Mouse (Mus musculus): ENCODE measurements at regions not wholly inside any gene's neighbourhood (a gene's known extent, or its start where the extent isn't known, plus 50 kb on each side); places are given as distances from the start of the nearest gene placed in this dataset.

DNA sequence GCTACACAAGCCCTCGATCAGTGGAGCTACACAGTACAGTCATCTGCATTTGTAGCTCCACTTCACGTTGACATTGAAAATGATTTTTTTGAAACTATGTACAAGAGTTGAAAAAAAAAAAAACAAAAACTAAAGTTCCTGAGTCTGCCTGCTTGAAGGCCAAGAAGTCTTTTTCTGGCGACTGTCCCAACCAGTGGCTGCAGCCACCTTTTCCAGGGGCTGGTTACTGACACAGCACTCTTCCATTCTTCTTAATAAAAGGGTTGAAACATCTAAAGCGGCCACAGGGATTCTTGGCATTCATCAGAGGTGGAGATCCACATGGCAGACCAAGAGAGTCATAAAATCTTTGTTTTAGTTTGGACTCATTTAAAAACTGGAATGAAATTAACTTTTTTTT, 87.0 kb upstream of the Ptch1 start:
- Histone ChIP-seq H3K36me3 (no peaks in the 10 kb centered on the region), H3K9ac (no peak overlapping the region), H3K27ac (replicated peaks) (no peak overlapping the region), H3K4me2 (no peak overlapping the region), H3K27me3 (no peaks in the 10 kb centered on the region), H3K4me1 (replicated peaks) (0 out of 2 replicates have a peak, but pooled peaks cover 2% of the 10 kb centered on the region), H3K9me3 (no peaks in the 10 kb centered on the region), H3K4me3 (no peak overlapping the region)
- no peak for ATAC-seq (ENCODE audit: low read depth)
- 81% methylated on average over 4 of the region's 4 CpGs for WGBS

DNA sequence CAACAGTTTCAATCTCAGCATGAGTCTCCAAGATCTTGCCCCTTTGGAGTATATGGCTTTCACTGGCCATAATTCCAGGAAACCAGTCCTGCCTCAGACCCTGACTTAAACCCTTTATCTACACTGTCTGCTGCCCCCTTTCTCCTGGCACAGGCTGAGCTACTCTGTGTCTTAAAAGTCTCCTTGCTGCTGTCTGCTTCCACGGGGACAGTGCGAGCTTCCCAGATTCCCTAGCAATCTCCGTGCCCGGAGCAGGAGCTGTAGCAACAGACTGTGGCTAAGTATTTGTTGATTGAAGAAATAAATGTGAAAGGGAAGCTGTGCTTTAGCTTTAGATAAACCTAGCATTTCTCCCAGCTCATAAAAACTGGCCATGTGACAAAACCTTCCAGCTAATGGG, 95.2 kb upstream of the Ptch1 start:
- H3K9ac ChIP-seq = no peak overlapping the region
- no peak overlapping the region for H3K4me3 ChIP-seq
- no peak for ATAC-seq (ENCODE audit: low read depth)

DNA sequence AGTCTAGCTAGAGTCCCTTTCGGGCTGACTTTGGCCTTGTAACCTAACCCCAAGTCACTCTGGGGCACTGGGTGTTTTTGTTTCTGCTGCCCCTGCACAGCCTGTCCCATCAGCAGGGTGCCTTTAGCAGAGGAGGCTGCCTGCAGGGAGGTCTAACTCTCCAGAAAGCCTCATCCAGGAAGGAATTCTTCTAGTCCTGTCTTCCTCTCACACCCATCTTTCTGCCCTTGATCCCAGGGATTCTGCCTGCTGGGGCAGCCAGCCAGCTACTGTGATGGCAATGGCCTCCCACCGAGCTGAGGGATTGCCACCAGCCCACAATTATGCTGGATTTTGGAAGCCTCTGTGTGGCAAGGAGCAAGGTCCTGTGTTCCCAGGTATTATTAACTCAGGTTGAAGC, 95.6 kb upstream of the Ptch1 start:
- no peak overlapping the region for H3K27ac ChIP-seq (replicated peaks)

More for the DNA sequence above, 95.2 kb upstream of the Ptch1 start:
- H3K36me3 ChIP-seq = no peaks in the 10 kb centered on the region
- H3K27ac ChIP-seq (replicated peaks) = no peak overlapping the region
- no peaks in the 10 kb centered on the region for H3K9me3 ChIP-seq
- WGBS = 23% methylated on average over 4 of the region's 4 CpGs
- no peak overlapping the region for H3K4me2 ChIP-seq
- H3K4me1 ChIP-seq (replicated peaks) = peaks cover 14% of the 10 kb centered on the region
- peaks cover 3% of the 10 kb centered on the region; the same call in 1 of the 2 replicates for H3K27me3 ChIP-seq

DNA sequence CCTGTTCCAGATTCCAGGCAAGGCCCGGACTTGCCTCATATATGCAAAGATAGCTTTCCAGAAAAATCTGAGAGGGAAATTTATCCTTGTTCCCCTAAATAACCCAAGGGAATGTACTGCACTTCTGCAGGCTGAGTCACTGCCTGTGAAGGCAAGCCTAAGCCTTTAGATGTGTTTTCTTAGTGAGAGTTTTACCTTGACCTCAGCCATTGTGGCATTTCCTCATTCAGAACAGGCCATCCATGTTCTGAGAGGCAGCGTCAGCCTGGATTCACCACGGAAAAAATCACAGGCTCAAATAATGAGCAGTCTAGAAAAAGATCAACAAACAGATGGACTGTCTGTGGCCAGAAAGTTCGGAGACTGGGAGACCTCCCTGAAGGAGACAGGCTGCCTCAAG, 99.0 kb upstream of the Ptch1 start:
- H3K27ac ChIP-seq (replicated peaks) = no peak overlapping the region
- no peak overlapping the region for H3K4me2 ChIP-seq
- H3K9me3 ChIP-seq = no peaks in the 10 kb centered on the region
- 62% methylated on average over 4 of the region's 4 CpGs for WGBS
- H3K4me3 ChIP-seq = no peak overlapping the region
- no peak for ATAC-seq (ENCODE audit: low read depth)
- H3K27me3 ChIP-seq = no peaks in the 10 kb centered on the region
- H3K4me1 ChIP-seq (replicated peaks) = peaks cover 11% of the 10 kb centered on the region
- no peaks in the 10 kb centered on the region for H3K36me3 ChIP-seq
- no peak overlapping the region for H3K9ac ChIP-seq

More for the DNA sequence above, 95.6 kb upstream of the Ptch1 start:
- Histone ChIP-seq H3K9me3 (no peaks in the 10 kb centered on the region), H3K27me3 (peaks cover 3% of the 10 kb centered on the region; the same call in 1 of the 2 replicates), H3K4me2 (no peak overlapping the region), H3K9ac (no peak overlapping the region), H3K4me1 (replicated peaks) (peaks cover 14% of the 10 kb centered on the region), H3K4me3 (no peak overlapping the region), H3K36me3 (no peaks in the 10 kb centered on the region)
- WGBS = 7% methylated on average over 2 of the region's 2 CpGs
- no peak for ATAC-seq (ENCODE audit: low read depth)

DNA sequence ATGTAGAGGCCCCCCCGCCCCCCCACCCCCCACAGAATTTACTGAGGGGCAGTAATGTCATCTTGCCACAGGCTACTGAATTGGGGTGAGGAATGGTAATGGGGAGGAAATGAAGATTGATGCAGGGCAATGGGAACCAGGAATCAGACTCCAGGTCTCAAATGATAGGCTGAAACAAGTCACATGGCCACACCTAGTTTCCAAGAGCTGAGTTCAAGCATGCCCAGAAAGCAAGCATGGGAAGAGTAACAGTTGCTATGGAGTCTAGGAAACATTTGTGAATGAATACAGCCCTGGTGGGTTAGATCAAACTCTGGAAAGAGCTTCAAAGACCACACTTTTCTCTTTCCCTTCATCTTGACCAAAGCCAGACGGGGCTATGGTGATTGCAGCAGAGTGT, 104.3 kb upstream of the Ptch1 start:
- no peak overlapping the region for H3K27ac ChIP-seq (replicated peaks)
- WGBS = 71% methylated on average over 2 of the region's 2 CpGs
- no peak overlapping the region for H3K9ac ChIP-seq
- no peaks in the 10 kb centered on the region for H3K27me3 ChIP-seq
- no peaks in the 10 kb centered on the region for H3K36me3 ChIP-seq
- no peaks in the 10 kb centered on the region for H3K9me3 ChIP-seq
- ATAC-seq (ENCODE audit: low read depth) = no peak
- H3K4me3 ChIP-seq = no peak overlapping the region
- H3K4me2 ChIP-seq = no peak overlapping the region
- H3K4me1 ChIP-seq (replicated peaks) = no peaks in the 10 kb centered on the region

DNA sequence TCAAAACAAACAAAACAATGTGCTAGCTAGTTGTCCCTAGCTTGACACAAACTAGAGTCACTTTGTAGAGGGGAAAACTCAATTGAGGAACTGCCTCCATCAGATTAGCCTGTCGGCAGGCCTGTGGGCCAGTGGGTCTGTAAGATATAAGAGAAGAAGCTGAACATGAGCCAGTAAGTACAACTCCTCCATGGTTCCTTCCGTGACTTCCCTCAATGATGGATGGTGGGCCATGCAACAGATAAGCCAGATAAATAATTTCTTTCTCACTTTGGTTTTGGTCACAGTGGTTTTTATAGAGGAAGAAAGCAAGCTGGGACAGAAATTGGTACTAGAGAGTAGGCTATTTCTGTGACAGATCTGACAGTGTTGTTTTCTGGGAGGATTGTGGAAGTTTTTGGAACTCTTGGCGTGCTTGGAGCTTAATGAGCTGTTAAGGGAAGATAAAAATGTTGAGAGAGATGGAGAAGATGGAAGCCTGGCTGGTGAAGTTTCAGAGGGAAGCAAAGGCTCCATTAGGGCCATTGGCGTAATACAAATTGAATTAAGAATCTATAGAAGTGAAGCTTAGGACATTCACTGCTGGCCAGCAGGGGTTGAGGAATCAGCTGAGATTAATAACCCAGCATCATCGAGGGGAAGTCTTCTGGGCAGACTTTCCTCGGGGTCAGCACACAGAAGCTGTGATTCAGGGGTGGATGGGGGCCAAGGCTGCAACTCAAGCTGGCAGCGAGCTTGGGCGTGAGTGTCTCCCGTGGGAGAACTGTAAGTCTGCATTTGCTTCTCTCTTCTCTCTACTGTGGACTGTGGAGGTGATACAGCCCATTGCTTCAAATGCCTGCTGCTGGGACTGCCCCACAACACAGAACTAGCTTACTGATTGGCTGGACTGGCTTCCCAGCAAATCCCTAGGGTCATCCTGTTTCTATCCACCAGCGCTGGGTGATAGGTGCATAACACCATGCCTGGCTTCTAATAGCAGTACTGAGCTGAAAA, 105.2 kb upstream of the Ptch1 start:
- ATAC-seq (ENCODE audit: low read depth) = no peak
- H3K27me3 ChIP-seq = no peaks in the 10 kb centered on the region
- H3K27ac ChIP-seq (replicated peaks) = no peak overlapping the region
- no peaks in the 10 kb centered on the region for H3K4me1 ChIP-seq (replicated peaks)
- no peak overlapping the region for H3K9ac ChIP-seq
- no peaks in the 10 kb centered on the region for H3K36me3 ChIP-seq
- H3K4me2 ChIP-seq = no peak overlapping the region
- WGBS = 77% methylated on average over 10 of the region's 10 CpGs
- no peaks in the 10 kb centered on the region for H3K9me3 ChIP-seq
- no peak overlapping the region for H3K4me3 ChIP-seq

DNA sequence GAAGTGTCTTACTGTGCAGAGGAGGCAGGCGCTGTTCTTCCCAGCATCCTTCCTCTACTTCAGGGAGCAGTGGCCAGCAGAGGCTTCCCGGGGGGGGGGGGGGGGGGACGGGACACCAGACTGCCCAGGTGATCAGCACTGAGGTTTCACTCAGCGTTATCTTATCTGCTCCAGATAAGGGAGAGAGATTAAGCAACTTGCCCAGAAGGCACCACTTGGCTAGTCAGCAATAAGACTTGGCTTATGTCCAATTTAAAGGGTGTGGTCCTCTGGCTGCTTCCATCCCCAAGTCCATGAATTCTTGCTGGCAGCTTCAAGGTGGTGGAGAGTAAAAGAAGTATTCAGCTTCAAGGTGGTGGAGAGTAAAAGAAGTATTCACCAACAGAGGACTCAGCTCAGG, 108.9 kb upstream of the Ptch1 start:
- Histone ChIP-seq H3K9ac (no peak overlapping the region), H3K36me3 (no peaks in the 10 kb centered on the region), H3K4me3 (no peak overlapping the region), H3K27ac (replicated peaks) (no peak overlapping the region), H3K9me3 (no peaks in the 10 kb centered on the region), H3K27me3 (no peaks in the 10 kb centered on the region), H3K4me2 (no peak overlapping the region), H3K4me1 (replicated peaks) (no peaks in the 10 kb centered on the region)
- no peak for ATAC-seq (ENCODE audit: low read depth)
- WGBS = 84% methylated on average over 2 of the region's 4 CpGs

DNA sequence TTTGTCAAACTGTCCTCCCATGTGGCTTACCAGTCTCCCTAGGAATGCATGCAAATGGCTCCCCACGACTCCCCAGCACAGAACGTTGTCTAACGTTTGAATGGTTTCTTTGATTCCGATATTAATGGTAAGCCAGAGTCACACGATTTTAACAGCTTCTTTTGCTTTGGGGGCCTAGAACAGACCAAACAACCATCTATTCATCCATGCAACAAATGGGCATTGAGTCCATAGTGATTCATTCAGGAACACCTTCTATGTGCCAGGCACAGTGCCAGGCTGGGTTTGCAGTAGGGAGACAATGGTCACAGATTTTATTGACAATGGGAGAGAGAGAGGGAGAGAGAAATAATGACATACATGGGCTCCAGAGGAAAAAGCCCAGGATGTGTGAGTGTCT, 118.6 kb upstream of the Ptch1 start:
- 46% methylated on average over 5 of the region's 5 CpGs for WGBS
- peak; percentile 53; the same call in 1 of the 2 replicates for ATAC-seq (ENCODE audit: low read depth)

DNA sequence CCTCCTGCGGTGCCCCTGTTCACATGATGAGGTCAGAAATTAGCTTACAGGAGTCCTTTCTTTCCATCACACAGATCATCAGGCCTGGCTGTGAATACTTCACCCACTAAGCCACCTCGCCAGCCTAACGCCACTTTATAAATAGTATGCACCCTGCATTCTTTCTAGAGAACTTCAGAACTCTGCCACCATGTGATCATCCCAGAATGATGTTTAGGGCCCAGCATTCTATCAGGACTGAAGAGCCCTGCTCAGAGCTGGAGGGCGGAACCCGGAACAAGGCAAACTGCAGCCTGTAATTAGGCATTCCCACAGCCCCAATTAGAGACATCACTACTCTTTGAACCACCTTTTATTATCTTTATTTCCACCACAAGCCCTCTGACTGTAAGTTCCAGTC, 120.2 kb upstream of the Ptch1 start:
- H3K4me1 ChIP-seq (replicated peaks) = 0 out of 2 replicates have a peak, but pooled peaks cover 13% of the 10 kb centered on the region
- no peaks in the 10 kb centered on the region for H3K9me3 ChIP-seq
- ATAC-seq (ENCODE audit: low read depth) = no peak
- no peak overlapping the region for H3K27ac ChIP-seq (replicated peaks)
- WGBS = 56% methylated on average over 5 of the region's 5 CpGs
- H3K27me3 ChIP-seq = no peaks in the 10 kb centered on the region
- H3K36me3 ChIP-seq = no peaks in the 10 kb centered on the region
- no peak overlapping the region for H3K4me2 ChIP-seq
- no peak overlapping the region for H3K9ac ChIP-seq
- no peak overlapping the region for H3K4me3 ChIP-seq

More for the DNA sequence above, 118.6 kb upstream of the Ptch1 start:
- Histone ChIP-seq H3K36me3 (no peaks in the 10 kb centered on the region), H3K27me3 (no peaks in the 10 kb centered on the region), H3K4me2 (no peak overlapping the region), H3K9ac (no peak overlapping the region), H3K27ac (replicated peaks) (peak overlapping the region; percentile 43; the same call in 1 of the 2 replicates), H3K9me3 (no peaks in the 10 kb centered on the region), H3K4me1 (replicated peaks) (0 out of 2 replicates have a peak, but pooled peaks cover 13% of the 10 kb centered on the region), H3K4me3 (no peak overlapping the region)

DNA sequence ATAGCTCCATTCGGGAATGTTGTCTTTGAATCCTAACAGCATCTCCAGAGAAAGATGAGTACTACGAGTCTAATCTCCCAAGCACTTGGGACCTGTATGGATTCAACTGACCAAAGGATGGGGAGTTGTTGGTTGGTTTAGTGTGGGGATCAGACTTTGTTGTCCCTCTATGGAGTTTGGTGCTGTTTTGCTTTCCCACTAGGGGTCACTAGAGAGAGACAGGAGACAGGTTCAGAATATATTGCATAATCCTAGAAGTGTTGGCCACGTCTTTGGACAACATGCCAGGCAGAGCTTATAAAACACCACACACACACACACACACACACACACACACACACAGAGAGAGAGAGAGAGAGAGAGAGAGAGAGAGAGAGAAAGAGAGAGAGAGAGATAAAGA, 118.6 kb upstream of the Ercc6l2 start:
- H3K9ac ChIP-seq = no peak overlapping the region
- H3K27ac ChIP-seq (replicated peaks) = no peak overlapping the region
- no peak for ATAC-seq (ENCODE audit: low read depth)
- peaks cover 22% of the 10 kb centered on the region; the same call in 1 of the 2 replicates for H3K4me1 ChIP-seq (replicated peaks)
- H3K4me3 ChIP-seq = no peak overlapping the region
- H3K4me2 ChIP-seq = no peak overlapping the region
- 64% methylated on average over 3 of the region's 3 CpGs for WGBS
- no peaks in the 10 kb centered on the region for H3K27me3 ChIP-seq
- no peaks in the 10 kb centered on the region for H3K36me3 ChIP-seq
- no peaks in the 10 kb centered on the region for H3K9me3 ChIP-seq

DNA sequence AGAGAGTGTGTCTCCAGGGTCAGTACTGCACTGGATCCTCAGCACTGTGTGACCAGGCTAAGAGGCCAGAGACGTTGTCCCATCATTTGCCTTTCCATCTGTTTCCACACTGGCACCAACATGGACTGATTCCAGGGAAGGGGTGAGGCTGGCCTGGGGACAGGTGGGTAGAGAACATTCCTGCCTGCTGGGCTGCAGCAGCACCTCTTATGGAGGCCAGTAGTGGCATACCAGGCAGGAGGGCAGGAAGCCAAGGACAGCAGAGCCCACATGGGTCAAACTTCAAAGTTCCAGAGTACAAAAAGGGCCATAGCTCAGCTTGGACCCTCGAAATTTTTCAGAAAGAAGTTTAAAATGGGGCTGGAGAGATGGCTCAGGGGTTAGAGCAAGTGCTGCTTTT, 115.4 kb upstream of the Ercc6l2 start:
- ATAC-seq (ENCODE audit: low read depth) = no peak
- no peaks in the 10 kb centered on the region for H3K27me3 ChIP-seq
- H3K9me3 ChIP-seq = no peaks in the 10 kb centered on the region
- H3K36me3 ChIP-seq = no peaks in the 10 kb centered on the region
- WGBS = 75% methylated on average over 2 of the region's 2 CpGs
- no peak overlapping the region for H3K9ac ChIP-seq
- no peak overlapping the region for H3K4me2 ChIP-seq
- H3K4me1 ChIP-seq (replicated peaks) = peaks cover 17% of the 10 kb centered on the region
- H3K4me3 ChIP-seq = no peak overlapping the region
- no peak overlapping the region for H3K27ac ChIP-seq (replicated peaks)

DNA sequence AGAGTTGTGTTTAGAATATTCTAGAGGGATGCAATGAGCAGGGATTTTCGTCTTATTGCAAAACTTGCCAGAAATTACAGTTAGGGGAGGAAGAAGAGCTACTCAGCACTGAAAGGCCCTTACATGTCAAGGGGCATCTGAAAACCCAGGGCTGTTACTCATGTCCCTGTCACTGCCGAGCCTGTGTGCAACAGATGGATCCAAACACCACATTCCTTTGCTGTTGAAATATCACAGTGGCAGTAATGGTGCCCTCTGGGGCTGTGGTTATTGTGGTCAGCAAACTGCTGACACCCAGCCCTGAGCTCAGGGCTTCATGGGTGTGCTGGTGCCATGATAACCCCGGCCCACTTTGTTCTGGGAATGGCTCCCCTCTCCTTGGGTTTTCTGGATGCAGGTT, 114.3 kb upstream of the Ercc6l2 start:
- peaks cover 17% of the 10 kb centered on the region for H3K4me1 ChIP-seq (replicated peaks)

More for the DNA sequence above, 114.3 kb upstream of the Ercc6l2 start:
- H3K27ac ChIP-seq (replicated peaks) = peak overlapping the region; percentile 57
- no peak overlapping the region for H3K9ac ChIP-seq
- WGBS = 59% methylated on average over 3 of the region's 3 CpGs
- H3K4me3 ChIP-seq = no peak overlapping the region
- H3K9me3 ChIP-seq = no peaks in the 10 kb centered on the region
- no peak overlapping the region for H3K4me2 ChIP-seq
- no peaks in the 10 kb centered on the region for H3K36me3 ChIP-seq
- ATAC-seq (ENCODE audit: low read depth) = no peak
- H3K27me3 ChIP-seq = no peaks in the 10 kb centered on the region
